Mouse (Mus musculus) CH12.LX (cell line): ENCODE measurements at regions not wholly inside any gene's neighbourhood (a gene's known extent, or its start where the extent isn't known, plus 50 kb on each side); places are given as distances from the start of the nearest gene placed in this dataset.

Experiments
- DNase-seq: peaks from one replicate; pipeline ENCODE4 v3.0.0-alpha.2; 2013; ENCODE audit errors: extremely low read depth
- H3K27ac ChIP-seq: 2 replicates; pipeline ENCODE4 v1.5.1; 2012; ENCODE audit warnings: low read depth, mild to moderate bottlenecking, control low read depth, moderate library complexity; ENCODE audit not compliant: insufficient read depth
- H3K27me3 ChIP-seq: replicated peaks from 2 replicates; pipeline ENCODE3; 2012; ENCODE audit warnings: inconsistent platforms
- H3K36me3 ChIP-seq, 2 experiments: replicated peaks in 1 of 2; 2 replicates each; pipeline versions ENCODE3 to v1.6.1; 2012; ENCODE audit warnings: inconsistent platforms in 1 of 2, low read length in 1 of 2, mild to moderate bottlenecking in 1 of 2, mixed read lengths in 1 of 2, moderate library complexity in 1 of 2; ENCODE audit not compliant: control insufficient read depth in 1 of 2, insufficient read depth in 1 of 2
- H3K4me1 ChIP-seq, 2 experiments: 2 replicates each; pipeline ENCODE4 v1.6.1; 2012; ENCODE audit warnings: inconsistent platforms in 1 of 2, moderate library complexity in 1 of 2; ENCODE audit not compliant: insufficient read depth in 2 of 2, control insufficient read depth in 1 of 2
- H3K4me2 ChIP-seq: 2 replicates; pipeline ENCODE4 v1.6.1; 2012; ENCODE audit warnings: low read depth, mild to moderate bottlenecking, control low read depth; ENCODE audit not compliant: poor library complexity, insufficient read depth, severe bottlenecking
- H3K4me3 ChIP-seq, 3 experiments: fragments of 150-350 bp in 1 of 3; sonication (generic) in 1 of 3; replicated peaks in 1 of 3; 2 replicates each; pipeline versions ENCODE3 to v1.5.1; 2011 to 2012; ENCODE audit warnings: low read depth in 2 of 3, low read length in 2 of 3, mild to moderate bottlenecking in 2 of 3, moderate library complexity in 2 of 3, control low read depth in 1 of 3, improper control_type of control experiment in 1 of 3, inconsistent platforms in 1 of 3, mixed read lengths in 1 of 3; ENCODE audit not compliant: poor library complexity in 1 of 3
- H3K79me2 ChIP-seq: replicated peaks from 2 replicates; pipeline ENCODE4 v1.6.1; 2012; ENCODE audit warnings: mild to moderate bottlenecking, moderate library complexity; ENCODE audit not compliant: control insufficient read depth, poor library complexity, insufficient read depth, severe bottlenecking; ENCODE audit errors: extremely low read depth
- H3K9ac ChIP-seq: 2 replicates; pipeline ENCODE4 v1.6.1; 2012; ENCODE audit warnings: low read depth, mild to moderate bottlenecking, control low read depth, moderate library complexity; ENCODE audit not compliant: insufficient read depth
- H3K9me3 ChIP-seq: replicated peaks from 2 replicates; pipeline ENCODE3; 2012; ENCODE audit warnings: low read length, inconsistent platforms, mixed read lengths
- BHLHE40 ChIP-seq: IDR thresholded peaks from 2 replicates; pipeline ENCODE4 v1.6.1; 2011; ENCODE audit warnings: mild to moderate bottlenecking, low read depth, low read length, improper control_type of control experiment
- ELF1 ChIP-seq: IDR thresholded peaks from 2 replicates; pipeline ENCODE4 v1.6.1; 2014; ENCODE audit warnings: low read depth, mild to moderate bottlenecking, inconsistent platforms, low read length, improper control_type of control experiment
- EP300 ChIP-seq: IDR thresholded peaks from 2 replicates; pipeline ENCODE4 v1.6.1; 2011; ENCODE audit warnings: low read length, improper control_type of control experiment
- GABPA ChIP-seq: IDR thresholded peaks from 2 replicates; pipeline ENCODE4 v1.6.1; 2012; ENCODE audit warnings: low read depth, low read length, improper control_type of control experiment, inconsistent platforms; ENCODE audit not compliant: insufficient replicate concordance
- HCFC1 ChIP-seq: IDR thresholded peaks from 2 replicates; pipeline ENCODE4 v1.6.1; 2012; ENCODE audit warnings: low read depth, mild to moderate bottlenecking, inconsistent platforms, low read length, improper control_type of control experiment
- IRF4 ChIP-seq: IDR thresholded peaks from 2 replicates; pipeline ENCODE4 v1.6.1; 2014; ENCODE audit warnings: low read depth, mild to moderate bottlenecking, inconsistent platforms, low read length, improper control_type of control experiment
- JUN ChIP-seq: IDR thresholded peaks from 2 replicates; pipeline ENCODE4 v1.6.1; 2011; ENCODE audit warnings: low read depth, mild to moderate bottlenecking, low read length, improper control_type of control experiment, moderate library complexity; ENCODE audit not compliant: insufficient read depth
- JUND ChIP-seq: conservative IDR thresholded peaks from 2 replicates; pipeline ENCODE4 v1.6.1; 2011; ENCODE audit warnings: low read depth, low read length, improper control_type of control experiment
- KAT2A ChIP-seq: IDR thresholded peaks from 2 replicates; pipeline ENCODE4 v1.6.1; 2012; ENCODE audit warnings: low read length, improper control_type of control experiment, inconsistent platforms; ENCODE audit not compliant: insufficient replicate concordance
- MXI1 ChIP-seq: IDR thresholded peaks from 2 replicates; pipeline ENCODE4 v1.6.1; 2011; ENCODE audit warnings: mild to moderate bottlenecking, low read depth, low read length, improper control_type of control experiment
- MYC ChIP-seq: IDR thresholded peaks from 2 replicates; pipeline ENCODE4 v1.6.1; 2011; ENCODE audit warnings: low read depth, mild to moderate bottlenecking, improper control_type of control experiment, low read length
- NELFE ChIP-seq: IDR thresholded peaks from 2 replicates; pipeline ENCODE4 v1.6.1; 2011; ENCODE audit warnings: low read depth, low read length, improper control_type of control experiment
- POLR2A ChIP-seq: IDR thresholded peaks from 2 replicates; pipeline ENCODE4 v1.6.1; 2011; ENCODE audit warnings: low read depth, mild to moderate bottlenecking, improper control_type of control experiment, low read length
- POLR2AphosphoS2 ChIP-seq: IDR thresholded peaks from 2 replicates; pipeline ENCODE4 v1.6.1; 2011; ENCODE audit warnings: low read depth, low read length, improper control_type of control experiment
- RCOR1 ChIP-seq: conservative IDR thresholded peaks from 2 replicates; pipeline ENCODE4 v1.6.1; 2012; ENCODE audit warnings: low read depth, mild to moderate bottlenecking, inconsistent platforms, low read length, improper control_type of control experiment
- SIN3A ChIP-seq: IDR thresholded peaks from 2 replicates; pipeline ENCODE4 v1.6.1; 2012; ENCODE audit warnings: low read length, improper control_type of control experiment, inconsistent platforms
- TBP ChIP-seq: conservative IDR thresholded peaks from 2 replicates; pipeline ENCODE4 v1.6.1; 2011; ENCODE audit warnings: low read depth, low read length, improper control_type of control experiment
- UBTF ChIP-seq: IDR thresholded peaks from 2 replicates; pipeline ENCODE4 v1.6.1; 2012; ENCODE audit warnings: low read depth, mild to moderate bottlenecking, inconsistent platforms, low read length, improper control_type of control experiment, moderate library complexity
- USF1 ChIP-seq: IDR thresholded peaks from 2 replicates; pipeline ENCODE4 v1.6.1; 2014; ENCODE audit warnings: low read depth, mild to moderate bottlenecking, inconsistent platforms, low read length, improper control_type of control experiment
- ZNF384 ChIP-seq: IDR thresholded peaks from 2 replicates; pipeline ENCODE4 v1.6.1; 2012; ENCODE audit warnings: low read depth, low read length, improper control_type of control experiment, inconsistent platforms
- dilution Hi-C: fragments of 300-500 bp; cut with MboI; formaldehyde crosslinking; loops from 2 replicates; pipeline ENCODE4 v1.14.3; 2020; ENCODE audit warnings: low sequenced_read_pairs; ENCODE audit not compliant: extremely low pct_unique_long_range_greater_than_20kb, extremely low pct_ligation_motif_present
- in situ Hi-C: fragments of 300-500 bp; cut with MboI; formaldehyde crosslinking; loops from 3 replicates; pipeline ENCODE4 v1.14.3; 2019; ENCODE audit warnings: low sequenced_read_pairs, low pct_ligation_motif_present, low pct_unique_long_range_greater_than_20kb, mixed read lengths

- Histone ChIP-seq H3K4me3 (no peak overlapping the region), H3K27me3 (no peaks in the 10 kb centered on the region), H3K9me3 (no peaks in the 10 kb centered on the region), H3K9ac (no peak overlapping the region), H3K4me2 (no peak overlapping the region), H3K27ac (no peak overlapping the region), H3K36me3 (no peaks in the 10 kb centered on the region), H3K4me1 (no peaks in the 10 kb centered on the region), H3K79me2 (no peaks in the 10 kb centered on the region)
- dilution Hi-C loops, result no loop called here
- no peak for TF ChIP-seq EP300
- no peak for TF ChIP-seq GABPA
- TF ChIP-seq NELFE, result no peak
- TF ChIP-seq ZNF384, result no peak
- TF ChIP-seq JUND, result no peak
- TF ChIP-seq TBP, result no peak
- no peak for TF ChIP-seq JUN
- TF ChIP-seq MXI1, result no peak
- no peak for TF ChIP-seq UBTF
- TF ChIP-seq RCOR1, result no peak
- no peak for TF ChIP-seq USF1
- no peak for TF ChIP-seq BHLHE40
- no peak for TF ChIP-seq SIN3A
- TF ChIP-seq POLR2AphosphoS2, result no peak
- no peak for TF ChIP-seq IRF4
- no peak for TF ChIP-seq POLR2A
- DNase-seq, result no peak
- in situ Hi-C loops, result no loop called here
These were observed 189.0 kb upstream of the Dnajc19 start for GRCm38 (mm10) chr3:34270154-34270553.

DNA sequence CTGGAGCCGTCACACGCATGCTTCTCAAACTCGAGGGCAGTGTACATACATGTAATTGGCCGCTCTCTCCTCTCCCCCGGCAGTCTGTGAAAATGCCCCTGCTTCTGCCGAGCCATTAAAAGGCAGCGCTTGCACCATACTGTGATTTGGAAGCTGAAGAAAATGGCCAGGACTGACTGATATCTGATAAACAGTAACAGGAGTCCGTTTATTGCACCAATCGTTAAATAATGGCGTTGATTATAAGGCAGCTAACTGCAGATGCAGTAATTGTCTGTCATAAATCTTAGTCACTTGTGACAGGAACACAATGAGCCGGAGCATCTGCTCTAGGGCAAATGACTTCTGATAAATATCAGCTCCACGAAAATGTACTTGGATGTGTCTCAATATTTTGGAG lies 185.3 kb upstream of the Dnajc19 start:
- in situ Hi-C loops (no loop called here), dilution Hi-C loops (no loop called here)
- no peak overlapping the region for H3K4me2 ChIP-seq
- DNase-seq, result no peak
- no peaks in the 10 kb centered on the region for H3K36me3 ChIP-seq
- H3K79me2 ChIP-seq, result no peaks in the 10 kb centered on the region
- no peak overlapping the region for H3K27ac ChIP-seq
- H3K4me3 ChIP-seq, result no peak overlapping the region
- no peaks in the 10 kb centered on the region for H3K27me3 ChIP-seq
- no peak overlapping the region for H3K9ac ChIP-seq
- TF ChIP-seq HCFC1 (no peak), JUN (no peak), POLR2AphosphoS2 (no peak), ELF1 (no peak), JUND (no peak), BHLHE40 (no peak), KAT2A (no peak), ZNF384 (no peak), USF1 (no peak), MYC (no peak)
- no peaks in the 10 kb centered on the region for H3K9me3 ChIP-seq
- no peaks in the 10 kb centered on the region for H3K4me1 ChIP-seq
